Mouse (Mus musculus): Measurements from ENCODE around the gene Tsnaxip1. TPM values are rescaled to one million over a fixed set of nuclear protein-coding genes. Genes with fewer than 3 reads are reported as not detected.
A peak's percentile ranks its signal among the peaks of the same experiment; 100 is the strongest.
"Not testable (repeated sequence)": the region's sequence is repeated elsewhere in the genome, so short reads cannot be mapped to it uniquely, and the experiment has no call there.

Tsnaxip1 gene
- polyA plus RNA-seq, 1 experiment from 2014 or later, result 0.77 TPM

GRCm38 (mm10) chr8:105833740-105834139 is 6.2 kb downstream of the Tsnaxip1 start:
- H3K4me3 ChIP-seq (ENCODE audit: low read depth, low read length); H3K36me3 ChIP-seq (ENCODE audit: control insufficient read depth, insufficient read depth, low read length); ATAC-seq; H3K4me1 ChIP-seq (ENCODE audit: control insufficient read depth, insufficient read depth, low read length); H3K4me2 ChIP-seq (ENCODE audit: low read length); H3K9ac ChIP-seq (ENCODE audit: low read depth, low read length); H3K27ac ChIP-seq (ENCODE audit: low read length); H3K9me3 ChIP-seq (replicated peaks; ENCODE audit: control insufficient read depth, low read length, poor library complexity, severe bottlenecking); H3K27me3 ChIP-seq (ENCODE audit: control insufficient read depth, insufficient read depth, low read depth, low read length): not testable (repeated sequence)
- 87% methylated on average over 2 of the region's 2 CpGs for WGBS

- Histone ChIP-seq H3K9me3 (replicated peaks; ENCODE audit: control insufficient read depth, low read length, poor library complexity, severe bottlenecking) (no peaks in the 10 kb centered on the region), H3K27me3 (ENCODE audit: control insufficient read depth, insufficient read depth, low read depth, low read length) (no peaks in the 10 kb centered on the region), H3K4me2 (ENCODE audit: low read length) (no peak overlapping the region), H3K27ac (ENCODE audit: low read length) (no peak overlapping the region), H3K4me1 (ENCODE audit: control insufficient read depth, insufficient read depth, low read length) (no peaks in the 10 kb centered on the region), H3K36me3 (ENCODE audit: control insufficient read depth, insufficient read depth, low read length) (no peaks in the 10 kb centered on the region), H3K9ac (ENCODE audit: low read depth, low read length) (no peak overlapping the region), H3K4me3 (ENCODE audit: low read depth, low read length) (no peak overlapping the region)
- no peak for ATAC-seq
- WGBS, result 28% methylated on average over 11 of the region's 11 CpGs
These were observed 7.8 kb downstream of the Tsnaxip1 start for GRCm38 (mm10) chr8:105835318-105835717.

GRCm38 (mm10) chr8:105836991-105837390 is 9.5 kb downstream of the Tsnaxip1 start:
- ATAC-seq, result no peak
- WGBS, result 78% methylated on average over 6 of the region's 6 CpGs
- Histone ChIP-seq H3K36me3 (ENCODE audit: control insufficient read depth, insufficient read depth, low read length) (no peaks in the 10 kb centered on the region), H3K4me1 (ENCODE audit: control insufficient read depth, insufficient read depth, low read length) (no peaks in the 10 kb centered on the region), H3K9ac (ENCODE audit: low read depth, low read length) (no peak overlapping the region), H3K27me3 (ENCODE audit: control insufficient read depth, insufficient read depth, low read depth, low read length) (no peaks in the 10 kb centered on the region), H3K27ac (ENCODE audit: low read length) (no peak overlapping the region), H3K4me2 (ENCODE audit: low read length) (no peak overlapping the region), H3K9me3 (replicated peaks; ENCODE audit: control insufficient read depth, low read length, poor library complexity, severe bottlenecking) (no peaks in the 10 kb centered on the region), H3K4me3 (ENCODE audit: low read depth, low read length) (no peak overlapping the region)

GRCm38 (mm10) chr8:105839209-105839608 is 11.7 kb downstream of the Tsnaxip1 start:
- Histone ChIP-seq H3K9ac (ENCODE audit: low read depth, low read length) (no peak overlapping the region), H3K27ac (ENCODE audit: low read length) (no peak overlapping the region)

GRCm38 (mm10) chr8:105846678-105847077 is 19.1 kb downstream of the Tsnaxip1 start:
- Histone ChIP-seq H3K4me2 (ENCODE audit: low read length) (no peak overlapping the region), H3K4me1 (ENCODE audit: control insufficient read depth, insufficient read depth, low read length) (peaks cover 8% of the 10 kb centered on the region), H3K27me3 (ENCODE audit: control insufficient read depth, insufficient read depth, low read depth, low read length) (no peaks in the 10 kb centered on the region), H3K4me3 (ENCODE audit: low read depth, low read length) (no peak overlapping the region), H3K27ac (ENCODE audit: low read length) (no peak overlapping the region), H3K9ac (ENCODE audit: low read depth, low read length) (no peak overlapping the region), H3K36me3 (ENCODE audit: control insufficient read depth, insufficient read depth, low read length) (peaks cover 33% of the 10 kb centered on the region), H3K9me3 (replicated peaks; ENCODE audit: control insufficient read depth, low read length, poor library complexity, severe bottlenecking) (no peaks in the 10 kb centered on the region)
- 89% methylated on average over 11 of the region's 11 CpGs for WGBS
- no peak for ATAC-seq

More at GRCm38 (mm10) chr8:105839209-105839608, 11.7 kb downstream of the Tsnaxip1 start:
- ATAC-seq, result no peak
- no peak overlapping the region for H3K4me3 ChIP-seq (ENCODE audit: low read depth, low read length)
- no peaks in the 10 kb centered on the region for H3K27me3 ChIP-seq (ENCODE audit: control insufficient read depth, insufficient read depth, low read depth, low read length)
- H3K36me3 ChIP-seq (ENCODE audit: control insufficient read depth, insufficient read depth, low read length), result peaks cover 8% of the 10 kb centered on the region
- 94% methylated on average over 5 of the region's 5 CpGs for WGBS
- H3K9me3 ChIP-seq (replicated peaks; ENCODE audit: control insufficient read depth, low read length, poor library complexity, severe bottlenecking), result no peaks in the 10 kb centered on the region
- no peak overlapping the region for H3K4me2 ChIP-seq (ENCODE audit: low read length)
- no peaks in the 10 kb centered on the region for H3K4me1 ChIP-seq (ENCODE audit: control insufficient read depth, insufficient read depth, low read length)

GRCm38 (mm10) chr8:105850014-105850413 is 22.5 kb downstream of the Tsnaxip1 start:
- H3K4me2 ChIP-seq (ENCODE audit: low read length), result no peak overlapping the region
- H3K27me3 ChIP-seq (ENCODE audit: control insufficient read depth, insufficient read depth, low read depth, low read length), result no peaks in the 10 kb centered on the region
- 86% methylated on average over 4 of the region's 4 CpGs for WGBS
- no peak for ATAC-seq
- no peak overlapping the region for H3K27ac ChIP-seq (ENCODE audit: low read length)
- H3K4me1 ChIP-seq (ENCODE audit: control insufficient read depth, insufficient read depth, low read length), result peaks cover 10% of the 10 kb centered on the region
- no peak overlapping the region for H3K9ac ChIP-seq (ENCODE audit: low read depth, low read length)
- no peak overlapping the region for H3K4me3 ChIP-seq (ENCODE audit: low read depth, low read length)
- no peaks in the 10 kb centered on the region for H3K9me3 ChIP-seq (replicated peaks; ENCODE audit: control insufficient read depth, low read length, poor library complexity, severe bottlenecking)
- H3K36me3 ChIP-seq (ENCODE audit: control insufficient read depth, insufficient read depth, low read length), result peaks cover 20% of the 10 kb centered on the region

GRCm38 (mm10) chr8:105850611-105851010 is 23.1 kb downstream of the Tsnaxip1 start:
- H3K9me3 ChIP-seq (replicated peaks; ENCODE audit: control insufficient read depth, low read length, poor library complexity, severe bottlenecking), result no peaks in the 10 kb centered on the region
- no peak for ATAC-seq
- H3K27me3 ChIP-seq (ENCODE audit: control insufficient read depth, insufficient read depth, low read depth, low read length), result no peaks in the 10 kb centered on the region
- peaks cover 18% of the 10 kb centered on the region for H3K36me3 ChIP-seq (ENCODE audit: control insufficient read depth, insufficient read depth, low read length)
- WGBS, result 85% methylated on average over 7 of the region's 7 CpGs
- H3K4me1 ChIP-seq (ENCODE audit: control insufficient read depth, insufficient read depth, low read length), result peaks cover 10% of the 10 kb centered on the region
- H3K4me2 ChIP-seq (ENCODE audit: low read length), result peak overlapping the region; percentile 22
- no peak overlapping the region for H3K4me3 ChIP-seq (ENCODE audit: low read depth, low read length)
- no peak overlapping the region for H3K9ac ChIP-seq (ENCODE audit: low read depth, low read length)
- H3K27ac ChIP-seq (ENCODE audit: low read length), result no peak overlapping the region

- Histone ChIP-seq H3K36me3 (ENCODE audit: control insufficient read depth, insufficient read depth, low read length) (peaks cover 10% of the 10 kb centered on the region), H3K4me3 (ENCODE audit: low read depth, low read length) (peak overlapping the region; percentile 77), H3K4me1 (ENCODE audit: control insufficient read depth, insufficient read depth, low read length) (peaks cover 21% of the 10 kb centered on the region), H3K4me2 (ENCODE audit: low read length) (peak overlapping the region; percentile 83), H3K27me3 (ENCODE audit: control insufficient read depth, insufficient read depth, low read depth, low read length) (no peaks in the 10 kb centered on the region), H3K9me3 (replicated peaks; ENCODE audit: control insufficient read depth, low read length, poor library complexity, severe bottlenecking) (no peaks in the 10 kb centered on the region), H3K27ac (ENCODE audit: low read length) (peak overlapping the region; percentile 82), H3K9ac (ENCODE audit: low read depth, low read length) (peak overlapping the region; percentile 81)
- peak; percentile 86 for ATAC-seq
- WGBS, result under 1% methylated on average over 34 of the region's 34 CpGs
These were observed 24.2 kb downstream of the Tsnaxip1 start for GRCm38 (mm10) chr8:105851651-105852143.

GRCm38 (mm10) chr8:105852146-105852729 is 24.7 kb downstream of the Tsnaxip1 start:
- 83% methylated on average over 12 of the region's 12 CpGs for WGBS

More at GRCm38 (mm10) chr8:105852146-105852729, 24.7 kb downstream of the Tsnaxip1 start:
- ATAC-seq, result no peak
- Histone ChIP-seq H3K4me1 (ENCODE audit: control insufficient read depth, insufficient read depth, low read length) (peaks cover 26% of the 10 kb centered on the region), H3K27me3 (ENCODE audit: control insufficient read depth, insufficient read depth, low read depth, low read length) (no peaks in the 10 kb centered on the region), H3K4me2 (ENCODE audit: low read length) (0 out of 2 replicates have a peak overlapping the region, but pooled peaks have one; percentile 83), H3K4me3 (ENCODE audit: low read depth, low read length) (peak overlapping the region; percentile 77; the same call in 1 of the 2 replicates), H3K36me3 (ENCODE audit: control insufficient read depth, insufficient read depth, low read length) (peaks cover 7% of the 10 kb centered on the region), H3K27ac (ENCODE audit: low read length) (no peak overlapping the region; the same call in 1 of the 2 replicates), H3K9me3 (replicated peaks; ENCODE audit: control insufficient read depth, low read length, poor library complexity, severe bottlenecking) (no peaks in the 10 kb centered on the region), H3K9ac (ENCODE audit: low read depth, low read length) (no peak overlapping the region)

Measured in midbrain, embryonic 16.5 days (tissue).